Mouse (Mus musculus) forebrain, postnatal 0 days (tissue): ENCODE measurements around the gene Dhh. TPM values are rescaled to one million over a fixed set of nuclear protein-coding genes. Genes with fewer than 3 reads are reported as not detected.
A peak's percentile ranks its signal among the peaks of the same experiment; 100 is the strongest.

Source experiments
- ATAC-seq: fragments of 200-750 bp; cut with Nextera tagmentation; 2 replicates; pipeline ENCODE4 v1.8.0; 2017; ENCODE audit warnings: mild to moderate bottlenecking, moderate library complexity
- DNase-seq: peaks from one replicate; pipeline ENCODE4 v3.0.0-alpha.2; 2015
- H3K27ac ChIP-seq: fragments of 300-500 bp; sonication (generic); 2 replicates; pipeline ENCODE4 v1.5.1; 2014; ENCODE audit warnings: low read depth, mild to moderate bottlenecking, antibody characterized with exemption, low read length, moderate library complexity, mixed read lengths
- H3K27me3 ChIP-seq: fragments of 300-500 bp; sonication (generic); 2 replicates; pipeline ENCODE4 v1.6.1; 2014; ENCODE audit warnings: mild to moderate bottlenecking, low read length, mixed read lengths; ENCODE audit not compliant: insufficient read depth
- H3K36me3 ChIP-seq: fragments of 300-500 bp; sonication (generic); 2 replicates; pipeline ENCODE4 v1.6.1; 2014; ENCODE audit warnings: mild to moderate bottlenecking, moderate library complexity; ENCODE audit not compliant: insufficient read depth
- H3K4me1 ChIP-seq: fragments of 300-500 bp; sonication (generic); 2 replicates; pipeline ENCODE4 v1.6.1; 2014; ENCODE audit warnings: antibody characterized with exemption; ENCODE audit not compliant: insufficient read depth
- H3K4me2 ChIP-seq: fragments of 300-500 bp; sonication (generic); 2 replicates; pipeline ENCODE4 v1.6.1; 2014; ENCODE audit warnings: low read depth, mild to moderate bottlenecking, moderate library complexity
- H3K4me3 ChIP-seq: fragments of 300-500 bp; sonication (generic); 2 replicates; pipeline ENCODE4 v1.5.1; 2014; ENCODE audit warnings: low read depth, low read length, mixed read lengths
- H3K9ac ChIP-seq: fragments of 300-500 bp; sonication (generic); 2 replicates; pipeline ENCODE4 v1.6.1; 2014; ENCODE audit warnings: mild to moderate bottlenecking
- H3K9me3 ChIP-seq: fragments of 300-500 bp; sonication (generic); 2 replicates; pipeline ENCODE4 v1.6.1; 2016; ENCODE audit warnings: low read length
- CTCF ChIP-seq: sonication (generic); IDR thresholded peaks from 2 replicates; pipeline ENCODE4 v1.5.1; 2016; ENCODE audit warnings: antibody characterized with exemption, control low read depth, low read depth
- WGBS: fragments of 180-500 bp; shearing (Covaris S2); extraction: QIAGEN DNeasy Blood & Tissue Kit; methylation state at CpG from one replicate; pipeline ENCODE4 v1.1.7; 2014; 5-methylcytosine and 5-hydroxymethylcytosine counted together
- polyA plus RNA-seq: library from polyadenylated mRNA; unstranded; fragments of >200 nt; fragmentation: Nextera tagmentation; extraction: Ambion mirVana; gene quantifications from 2 replicates; pipeline ENCODE4 v1.2.1, GENCODE M21; 2015
- total RNA-seq: library from RNA; depleted of rRNA; stranded (reverse); fragments of >200 nt; gene quantifications from 2 replicates; pipeline ENCODE4 v1.2.3, GENCODE M21; 2014

The Dhh gene
- total and polyA plus RNA-seq, 2 experiments from 2014 or later, result 0.25 to 0.76 TPM

- DNase-seq, result no peak
- no peak overlapping the region for H3K9ac ChIP-seq
- WGBS, result 94% methylated on average over 6 of the region's 6 CpGs
- TF ChIP-seq CTCF, result no peak
- H3K27ac ChIP-seq, result no peak overlapping the region
- no peak overlapping the region for H3K4me3 ChIP-seq
- ATAC-seq, result no peak
- H3K4me1 ChIP-seq, result peaks cover 15% of the 10 kb centered on the region; the same call in 1 of the 2 replicates
- H3K36me3 ChIP-seq, result peaks cover 34% of the 10 kb centered on the region
- H3K9me3 ChIP-seq, result no peaks in the 10 kb centered on the region
- H3K27me3 ChIP-seq, result no peaks in the 10 kb centered on the region
- H3K4me2 ChIP-seq, result 0 out of 2 replicates have a peak overlapping the region, but pooled peaks have one; percentile 3
Measured at GRCm38 (mm10) chr15:98914903-98915302, 16.6 kb upstream of the Dhh start.

- peaks cover 62% of the 10 kb centered on the region for H3K36me3 ChIP-seq
- peak; percentile 25; the same call in 1 of the 2 replicates for ATAC-seq
- 27% methylated on average over 10 of the region's 10 CpGs for WGBS
Measured at GRCm38 (mm10) chr15:98904692-98905091, 6.4 kb upstream of the Dhh start.

DNA sequence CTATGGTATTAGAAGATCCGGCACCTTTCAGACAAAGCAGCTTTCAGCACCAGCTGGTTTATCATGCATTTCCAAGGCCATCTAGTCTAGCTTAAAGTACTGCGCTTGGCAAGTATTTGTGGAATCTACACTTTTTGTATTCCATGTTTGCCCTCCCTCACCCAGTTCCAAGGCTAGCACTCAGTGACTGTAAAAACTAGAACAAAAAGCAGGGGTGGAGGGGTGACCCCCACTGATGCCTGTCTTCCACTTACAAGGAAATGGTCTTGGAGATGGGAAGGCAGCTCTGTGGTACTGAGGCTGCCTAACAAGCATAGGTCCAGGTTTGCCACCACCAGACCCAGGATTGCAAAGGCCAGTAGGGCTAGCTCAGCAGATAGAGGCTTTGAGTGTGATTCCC lies 4.3 kb upstream of the Dhh start:
- no peaks in the 10 kb centered on the region for H3K4me1 ChIP-seq
- peaks cover 18% of the 10 kb centered on the region for H3K27me3 ChIP-seq
- no peak overlapping the region for H3K4me2 ChIP-seq
- DNase-seq (no peak), ATAC-seq (no peak)
- no peak overlapping the region for H3K4me3 ChIP-seq
- no peak overlapping the region for H3K9ac ChIP-seq
- TF ChIP-seq CTCF, result no peak
- H3K36me3 ChIP-seq, result peaks cover 42% of the 10 kb centered on the region
- H3K9me3 ChIP-seq, result no peaks in the 10 kb centered on the region
- no peak overlapping the region for H3K27ac ChIP-seq
- 84% methylated on average over 2 of the region's 2 CpGs for WGBS

More at GRCm38 (mm10) chr15:98904692-98905091, 6.4 kb upstream of the Dhh start:
- H3K9ac ChIP-seq, result no peak overlapping the region
- H3K4me1 ChIP-seq, result no peaks in the 10 kb centered on the region
- H3K9me3 ChIP-seq, result no peaks in the 10 kb centered on the region
- no peak overlapping the region for H3K4me3 ChIP-seq
- DNase-seq, result peak; percentile 70
- TF ChIP-seq CTCF, result peak; percentile 82
- no peak overlapping the region for H3K27ac ChIP-seq
- H3K4me2 ChIP-seq, result no peak overlapping the region
- no peaks in the 10 kb centered on the region for H3K27me3 ChIP-seq

GRCm38 (mm10) chr15:98901530-98901929 lies 3.2 kb upstream of the Dhh start:
- Histone ChIP-seq H3K4me1 (no peaks in the 10 kb centered on the region), H3K9ac (no peak overlapping the region), H3K9me3 (no peaks in the 10 kb centered on the region), H3K4me3 (no peak overlapping the region), H3K4me2 (no peak overlapping the region), H3K27me3 (peaks cover 28% of the 10 kb centered on the region), H3K36me3 (peaks cover 32% of the 10 kb centered on the region), H3K27ac (no peak overlapping the region)
- WGBS, result 67% methylated on average over 1 of the region's 1 CpGs
- ATAC-seq, result no peak
- no peak for DNase-seq
- TF ChIP-seq CTCF, result no peak

- peak overlapping the region; percentile 34; the same call in 1 of the 2 replicates for H3K4me2 ChIP-seq
- no peak overlapping the region for H3K9ac ChIP-seq
- no peak overlapping the region for H3K27ac ChIP-seq
- ATAC-seq (no peak), DNase-seq (no peak)
- H3K36me3 ChIP-seq, result no peaks in the 10 kb centered on the region
- H3K4me1 ChIP-seq, result 0 out of 2 replicates have a peak, but pooled peaks cover 3% of the 10 kb centered on the region
- H3K9me3 ChIP-seq, result no peaks in the 10 kb centered on the region
- 7% methylated on average over 10 of the region's 10 CpGs for WGBS
- no peak for TF ChIP-seq CTCF
- no peak overlapping the region; the same call in 1 of the 2 replicates for H3K4me3 ChIP-seq
- H3K27me3 ChIP-seq, result peaks cover 60% of the 10 kb centered on the region
Measured at GRCm38 (mm10) chr15:98897495-98897894, 845 bp downstream of the Dhh start.

DNA sequence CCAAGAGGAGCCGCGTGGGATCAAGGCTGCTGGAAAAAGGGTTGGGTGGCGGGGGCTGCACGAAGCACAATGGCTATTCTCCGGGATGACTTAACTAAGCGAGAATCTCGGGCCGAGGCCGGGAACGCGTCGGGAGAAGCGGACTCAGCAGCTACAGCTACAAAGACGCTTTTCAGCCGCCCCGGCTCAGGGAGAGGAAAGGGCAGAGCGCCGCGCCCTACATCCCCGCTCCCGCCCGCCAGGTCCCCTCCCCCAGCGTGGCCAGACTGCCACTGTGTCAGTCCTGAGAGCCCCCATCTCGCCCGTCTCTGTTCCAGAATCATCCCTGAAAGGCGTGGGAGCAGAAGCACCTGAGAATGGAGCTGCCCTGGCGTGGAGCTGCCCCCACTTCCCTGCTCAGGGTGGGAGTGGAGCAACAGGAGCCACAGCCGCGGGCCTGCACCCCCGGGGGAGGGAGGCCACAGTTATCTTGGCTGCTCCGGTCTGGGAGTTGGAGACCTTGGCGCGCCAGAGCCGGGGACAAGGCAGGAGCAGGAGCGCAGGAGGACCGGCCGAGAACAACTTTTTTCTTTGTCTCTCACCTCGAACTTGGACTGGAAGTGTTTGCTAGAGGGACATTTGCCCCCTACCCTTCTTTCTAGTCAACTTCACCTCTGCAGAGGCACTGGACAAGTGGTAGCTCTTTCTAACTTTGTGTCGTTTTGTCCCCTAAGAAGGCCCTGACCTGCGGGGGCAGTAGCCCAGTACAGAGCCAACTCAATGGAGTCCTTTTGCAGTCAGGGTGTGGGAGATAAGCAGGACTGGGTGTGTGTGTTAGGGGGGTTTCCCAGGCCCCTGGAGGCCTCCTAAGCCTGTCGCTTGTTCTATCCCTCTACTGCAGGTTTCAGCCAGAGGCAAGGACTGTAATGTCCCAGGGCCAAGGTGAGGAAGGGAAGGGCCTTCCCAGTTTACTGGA lies 2.4 kb downstream of the Dhh start:
- ATAC-seq (0 out of 2 replicates have a peak, but pooled peaks have one; percentile 10), DNase-seq (no peak)
- peak overlapping the region; percentile 50 for H3K4me3 ChIP-seq
- no peak for TF ChIP-seq CTCF
- 0 out of 2 replicates have a peak, but pooled peaks cover 3% of the 10 kb centered on the region for H3K4me1 ChIP-seq
- 4% methylated on average over 41 of the region's 41 CpGs for WGBS
- peak overlapping the region; percentile 94 for H3K4me2 ChIP-seq
- peaks cover 69% of the 10 kb centered on the region for H3K27me3 ChIP-seq
- H3K9me3 ChIP-seq, result no peaks in the 10 kb centered on the region
- H3K27ac ChIP-seq, result 0 out of 2 replicates have a peak overlapping the region, but pooled peaks have one; percentile 4
- no peaks in the 10 kb centered on the region for H3K36me3 ChIP-seq
- peak overlapping the region; percentile 40 for H3K9ac ChIP-seq
